Mouse (Mus musculus): ENCODE data around the gene Sdk1. TPM values are rescaled to one million over a fixed set of nuclear protein-coding genes. Genes with fewer than 3 reads are reported as not detected.

Gene Sdk1
- total and polyA plus RNA-seq, 2 experiments from 2014 or later, result 2.2 to 58.4 TPM

GRCm38 (mm10) chr5:141239401-141239800 lies 1.9 kb upstream of the Sdk1 start:
- Histone ChIP-seq H3K36me3 (ENCODE audit: insufficient read depth, low read length) (no peaks in the 10 kb centered on the region), H3K9me3 (ENCODE audit: low read length) (no peaks in the 10 kb centered on the region), H3K27me3 (ENCODE audit: insufficient read depth, low read length) (peaks cover 13% of the 10 kb centered on the region; the same call in 1 of the 2 replicates), H3K4me1 (ENCODE audit: insufficient read depth, low read length) (peaks cover 19% of the 10 kb centered on the region), H3K9ac (replicated peaks; ENCODE audit: low read length) (no peak overlapping the region), H3K4me3 (ENCODE audit: low read length) (no peak overlapping the region), H3K4me2 (ENCODE audit: low read depth, low read length) (no peak overlapping the region), H3K27ac (no peak overlapping the region)
- no peak for DNase-seq (ENCODE audit: low spot score)
- no peak for TF ChIP-seq CTCF (IDR thresholded peaks at IDR 0.05; ENCODE audit: low read depth)
- WGBS, result 23% methylated on average over 5 of the region's 5 CpGs
- no peak for ATAC-seq

- ATAC-seq, result peak; percentile 10; the same call in 1 of the 2 replicates
- Histone ChIP-seq H3K9me3 (ENCODE audit: low read length) (no peaks in the 10 kb centered on the region), H3K9ac (replicated peaks; ENCODE audit: low read length) (peak overlapping the region; percentile 69; the same call in 1 of the 2 replicates), H3K36me3 (ENCODE audit: insufficient read depth, low read length) (no peaks in the 10 kb centered on the region), H3K4me2 (ENCODE audit: low read depth, low read length) (peak overlapping the region; percentile 92), H3K4me1 (ENCODE audit: insufficient read depth, low read length) (peaks cover 19% of the 10 kb centered on the region), H3K27ac (no peak overlapping the region), H3K4me3 (ENCODE audit: low read length) (peak overlapping the region; percentile 70), H3K27me3 (ENCODE audit: insufficient read depth, low read length) (peaks cover 13% of the 10 kb centered on the region; the same call in 1 of the 2 replicates)
- no peak for TF ChIP-seq CTCF (IDR thresholded peaks at IDR 0.05; ENCODE audit: low read depth)
- DNase-seq (ENCODE audit: low spot score), result no peak
- 4% methylated on average over 10 of the region's 10 CpGs for WGBS
These were observed 849 bp upstream of the Sdk1 start for GRCm38 (mm10) chr5:141240441-141240840.

GRCm38 (mm10) chr5:141241645-141242284 lies 475 bp downstream of the Sdk1 start:
- DNase-seq (ENCODE audit: low spot score) (no peak), ATAC-seq (no peak; the same call in 1 of the 2 replicates)
- no peaks in the 10 kb centered on the region for H3K9me3 ChIP-seq (ENCODE audit: low read length)
- peak overlapping the region; percentile 70 for H3K4me3 ChIP-seq (ENCODE audit: low read length)
- no peaks in the 10 kb centered on the region for H3K36me3 ChIP-seq (ENCODE audit: insufficient read depth, low read length)
- no peak for TF ChIP-seq CTCF (IDR thresholded peaks at IDR 0.05; ENCODE audit: low read depth)
- peak overlapping the region; percentile 92 for H3K4me2 ChIP-seq (ENCODE audit: low read depth, low read length)
- peaks cover 13% of the 10 kb centered on the region; the same call in 1 of the 2 replicates for H3K27me3 ChIP-seq (ENCODE audit: insufficient read depth, low read length)
- peaks cover 19% of the 10 kb centered on the region for H3K4me1 ChIP-seq (ENCODE audit: insufficient read depth, low read length)
- H3K9ac ChIP-seq (replicated peaks; ENCODE audit: low read length), result peak overlapping the region; percentile 69
- WGBS, result under 1% methylated on average over 67 of the region's 82 CpGs
- H3K27ac ChIP-seq, result peak overlapping the region; percentile 36; the same call in 1 of the 2 replicates

- 3% methylated on average over 33 of the region's 33 CpGs for WGBS
- peak overlapping the region; percentile 70 for H3K4me3 ChIP-seq (ENCODE audit: low read length)
- no peak for TF ChIP-seq CTCF (IDR thresholded peaks at IDR 0.05; ENCODE audit: low read depth)
- peak; percentile 37 for DNase-seq (ENCODE audit: low spot score)
- H3K27me3 ChIP-seq (ENCODE audit: insufficient read depth, low read length), result peaks cover 13% of the 10 kb centered on the region; the same call in 1 of the 2 replicates
- peak overlapping the region; percentile 19; the same call in 1 of the 2 replicates for H3K9ac ChIP-seq (replicated peaks; ENCODE audit: low read length)
- H3K4me2 ChIP-seq (ENCODE audit: low read depth, low read length), result peak overlapping the region; percentile 92
- ATAC-seq, result no peak
- H3K36me3 ChIP-seq (ENCODE audit: insufficient read depth, low read length), result no peaks in the 10 kb centered on the region
- peaks cover 19% of the 10 kb centered on the region for H3K4me1 ChIP-seq (ENCODE audit: insufficient read depth, low read length)
- H3K9me3 ChIP-seq (ENCODE audit: low read length), result no peaks in the 10 kb centered on the region
- H3K27ac ChIP-seq, result no peak overlapping the region
These were observed 2.1 kb downstream of the Sdk1 start for GRCm38 (mm10) chr5:141243253-141243965.

- DNase-seq (ENCODE audit: low spot score) (no peak), ATAC-seq (no peak)
- no peak for TF ChIP-seq CTCF (IDR thresholded peaks at IDR 0.05; ENCODE audit: low read depth)
- Histone ChIP-seq H3K4me3 (ENCODE audit: low read length) (no peak overlapping the region), H3K9me3 (ENCODE audit: low read length) (no peaks in the 10 kb centered on the region), H3K27ac (no peak overlapping the region), H3K36me3 (ENCODE audit: insufficient read depth, low read length) (no peaks in the 10 kb centered on the region), H3K4me1 (ENCODE audit: insufficient read depth, low read length) (no peaks in the 10 kb centered on the region), H3K4me2 (ENCODE audit: low read depth, low read length) (no peak overlapping the region), H3K27me3 (ENCODE audit: insufficient read depth, low read length) (no peaks in the 10 kb centered on the region), H3K9ac (replicated peaks; ENCODE audit: low read length) (no peak overlapping the region)
- WGBS, result 91% methylated on average over 1 of the region's 1 CpGs
These were observed 23.0 kb downstream of the Sdk1 start for GRCm38 (mm10) chr5:141264253-141264652.

GRCm38 (mm10) chr5:141277112-141277511 lies 35.8 kb downstream of the Sdk1 start:
- no peaks in the 10 kb centered on the region for H3K4me1 ChIP-seq (ENCODE audit: insufficient read depth, low read length)
- WGBS, result 91% methylated on average over 6 of the region's 6 CpGs
- no peak overlapping the region for H3K4me3 ChIP-seq (ENCODE audit: low read length)
- no peaks in the 10 kb centered on the region for H3K9me3 ChIP-seq (ENCODE audit: low read length)
- DNase-seq (ENCODE audit: low spot score), result no peak
- H3K4me2 ChIP-seq (ENCODE audit: low read depth, low read length), result no peak overlapping the region
- no peak for TF ChIP-seq CTCF (IDR thresholded peaks at IDR 0.05; ENCODE audit: low read depth)
- H3K36me3 ChIP-seq (ENCODE audit: insufficient read depth, low read length), result no peaks in the 10 kb centered on the region
- H3K9ac ChIP-seq (replicated peaks; ENCODE audit: low read length), result no peak overlapping the region
- no peaks in the 10 kb centered on the region for H3K27me3 ChIP-seq (ENCODE audit: insufficient read depth, low read length)
- no peak for ATAC-seq
- H3K27ac ChIP-seq, result no peak overlapping the region

All from hindbrain, postnatal 0 days (tissue).